Mouse (Mus musculus): ENCODE results near the gene Grid1.

Grid1 gene

DNA sequence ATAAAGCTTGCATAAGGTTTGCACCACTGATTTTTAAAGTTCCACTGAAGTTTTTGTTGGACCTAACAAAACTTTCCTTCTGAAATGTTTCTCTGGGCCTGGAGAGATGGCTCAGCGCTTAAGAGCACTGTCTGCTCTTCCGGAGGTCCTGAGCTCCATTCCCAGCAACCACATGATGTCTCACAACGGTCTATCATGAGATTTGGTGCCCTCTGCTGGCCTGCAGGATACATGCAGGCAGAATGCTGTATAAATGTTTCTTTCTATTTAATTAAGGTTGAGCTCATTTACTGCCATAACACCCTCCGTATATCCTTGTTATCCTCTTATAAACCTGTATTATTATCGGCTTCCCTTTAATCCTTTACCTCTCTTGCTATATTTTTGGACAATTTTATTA lies 805.8 kb downstream of the Grid1 start:
- POLR2A ChIA-PET: interaction anchor here in 1 of 4 experiments (0.6 kb wide), 1 partner anchor 375 kb away, joined by 5 read pairs; no protein-coding TSS in a partner anchor
- CTCF ChIA-PET: interaction anchor here in 3 of 4 experiments (0.6 to 1.4 kb wide), 11 partner anchors 9 to 815 kb away, joined by 3 to 9 read pairs (median 4); no protein-coding TSS in a partner anchor

All from embryonic stem cell, embryonic (primary cell).